ENCODE assay signal across 8 mouse cellular contexts in genomic region chr7:142094301-142095143, GRCm38 (mm10). TPM values are rescaled to one million over a fixed set of nuclear protein-coding genes. Genes with fewer than 3 reads are reported as not detected.
A peak's percentile ranks its signal among the peaks of the same experiment; 100 is the strongest.
DNase-seq lines count a peak whose midpoint lies in the region; ATAC-seq and TF ChIP-seq lines count a peak whose summit lies in the region.

No protein-coding gene starts in this region.

- no peak for TF ChIP-seq POLR2A in spleen, adult 2 months (IDR thresholded peaks at IDR 0.05; ENCODE audit: low read depth, low read length)

- peak overlapping the region; percentile 72 for H3K4me2 ChIP-seq in forebrain, embryonic 16.5 days (ENCODE audit: low read length)
- H3K4me2 ChIP-seq in kidney, embryonic 16.5 days (replicated peaks; ENCODE audit: low read depth, low read length): peak overlapping the region; percentile 98
- H3K4me2 ChIP-seq in liver, postnatal 0 days (ENCODE audit: low read depth, low read length): peak overlapping the region; percentile 88

- H3K4me3 ChIP-seq in spleen, adult 2 months (ENCODE audit: extremely low read depth, insufficient read depth, insufficient read length): peak overlapping the region; percentile 58
- H3K4me3 ChIP-seq in brown adipose tissue, adult 24 weeks (ENCODE audit: insufficient read depth, low read depth, low read length): peak overlapping the region; percentile 77
- peak overlapping the region; percentile 81 for H3K4me3 ChIP-seq in forebrain, embryonic 16.5 days (replicated peaks; ENCODE audit: low read length)
- peak overlapping the region; percentile 73 for H3K4me3 ChIP-seq in kidney, embryonic 16.5 days (ENCODE audit: low read length)
- peak overlapping the region; percentile 67 for H3K4me3 ChIP-seq in liver, postnatal 0 days (ENCODE audit: low read depth, low read length)

- H3K36me3 ChIP-seq in spleen, adult 2 months (ENCODE audit: control insufficient read depth, insufficient read depth, low read length): no peaks in the 10 kb centered on the region
- no peaks in the 10 kb centered on the region for H3K36me3 ChIP-seq in forebrain, embryonic 16.5 days (ENCODE audit: control insufficient read depth, insufficient read depth)
- H3K36me3 ChIP-seq in kidney, embryonic 16.5 days (ENCODE audit: insufficient read depth, low read length): no peaks in the 10 kb centered on the region
- H3K36me3 ChIP-seq in liver, postnatal 0 days (replicated peaks; ENCODE audit: insufficient read depth, low read length): no peaks in the 10 kb centered on the region

- H3K27ac ChIP-seq in spleen, adult 2 months (ENCODE audit: insufficient read depth, low read length): peak overlapping the region; percentile 9; the same call in 1 of the 2 replicates
- H3K27ac ChIP-seq in brown adipose tissue, adult 24 weeks (replicated peaks; ENCODE audit: low read depth, low read length): peak overlapping the region; percentile 42
- peak overlapping the region; percentile 94 for H3K27ac ChIP-seq in forebrain, embryonic 16.5 days (ENCODE audit: low read length)
- H3K27ac ChIP-seq in kidney, embryonic 16.5 days (ENCODE audit: low read length): no peak overlapping the region
- peak overlapping the region; percentile 66 for H3K27ac ChIP-seq in liver, postnatal 0 days (ENCODE audit: low read depth)

- H3K4me1 ChIP-seq in spleen, adult 2 months (ENCODE audit: control insufficient read depth, insufficient read depth, insufficient read length): no peaks in the 10 kb centered on the region; the same call in 1 of the 2 replicates
- peaks cover 3% of the 10 kb centered on the region; the same call in 1 of the 2 replicates for H3K4me1 ChIP-seq in brown adipose tissue, adult 24 weeks (ENCODE audit: control insufficient read depth, insufficient read depth, insufficient read length, low read length)
- H3K4me1 ChIP-seq in forebrain, embryonic 16.5 days (replicated peaks; ENCODE audit: control insufficient read depth, insufficient read depth, low read length): peaks cover 55% of the 10 kb centered on the region
- peaks cover 14% of the 10 kb centered on the region for H3K4me1 ChIP-seq in kidney, embryonic 16.5 days (ENCODE audit: insufficient read depth, low read length)
- H3K4me1 ChIP-seq in liver, postnatal 0 days (ENCODE audit: insufficient read depth): peaks cover 30% of the 10 kb centered on the region

- DNase-seq in spleen, adult 2 months (ENCODE audit: low read depth in 1 of 2, low spot score in 2 of 2): no peak
- DNase-seq in spleen, postnatal 14 days (ENCODE audit: low spot score in 2 of 2): no peak
- peak; percentile 55 for DNase-seq in liver, postnatal 0 days
- peak; percentile 84 for DNase-seq in right cerebral cortex, adult 18-20 months
- DNase-seq in c-Kit-positive CD71-positive TER-119-positive erythroid progenitor cells, embryonic 14.5 days (ENCODE audit: low spot score): no peak

- H3K9me3 ChIP-seq in forebrain, embryonic 16.5 days (ENCODE audit: control insufficient read depth, low read length): no peaks in the 10 kb centered on the region
- no peaks in the 10 kb centered on the region for H3K9me3 ChIP-seq in kidney, embryonic 16.5 days (ENCODE audit: low read length)
- no peaks in the 10 kb centered on the region for H3K9me3 ChIP-seq in liver, postnatal 0 days (ENCODE audit: low read length)

- no peak for TF ChIP-seq CTCF in spleen, adult 2 months (IDR thresholded peaks at IDR 0.05; ENCODE audit: extremely low read depth, insufficient read depth, insufficient read length, insufficient replicate concordance)
- TF ChIP-seq CTCF in liver, postnatal 0 days (IDR thresholded peaks at IDR 0.05; ENCODE audit: low read depth): no peak

- no peak for TF ChIP-seq EP300 in liver, postnatal 0 days (IDR thresholded peaks at IDR 0.05; ENCODE audit: low read depth)

- H3K9ac ChIP-seq in forebrain, embryonic 16.5 days (replicated peaks; ENCODE audit: low read depth, low read length): peak overlapping the region; percentile 98
- peak overlapping the region; percentile 81 for H3K9ac ChIP-seq in kidney, embryonic 16.5 days (replicated peaks; ENCODE audit: low read length)
- peak overlapping the region; percentile 84 for H3K9ac ChIP-seq in liver, postnatal 0 days (replicated peaks)

- peak; percentile 26 for ATAC-seq in forebrain, embryonic 16.5 days
- ATAC-seq in kidney, embryonic 16.5 days (ENCODE audit: low FRiP score, low TSS enrichment): peak; percentile 19; the same call in 1 of the 2 replicates
- ATAC-seq in liver, postnatal 0 days: peak; percentile 74

- WGBS in spleen, adult 2 months: 3% methylated on average over 84 of the region's 89 CpGs
- WGBS in forebrain, embryonic 16.5 days: under 1% methylated on average over 73 of the region's 89 CpGs
- under 1% methylated on average over 78 of the region's 89 CpGs for WGBS in kidney, embryonic 16.5 days
- under 1% methylated on average over 82 of the region's 89 CpGs for WGBS in liver, postnatal 0 days (ENCODE audit: insufficient replicate concordance)

- H3K27me3 ChIP-seq in spleen, adult 2 months (ENCODE audit: control insufficient read depth, insufficient read depth, low read length): peaks cover 11% of the 10 kb centered on the region
- H3K27me3 ChIP-seq in forebrain, embryonic 16.5 days (replicated peaks; ENCODE audit: control insufficient read depth, insufficient read depth, low read length): no peaks in the 10 kb centered on the region; the same call in 1 of the 2 replicates
- H3K27me3 ChIP-seq in kidney, embryonic 16.5 days (ENCODE audit: insufficient read depth, low read length): peaks cover 55% of the 10 kb centered on the region
- peaks cover 64% of the 10 kb centered on the region for H3K27me3 ChIP-seq in liver, postnatal 0 days (ENCODE audit: insufficient read depth, low read length)

RNA-seq across cellular contexts. Expression of gene Dusp8, which starts 1.1 kb away (rescaled TPM):
- polyA plus RNA-seq in spleen, adult 2 months (2012; rRNA removed): 3.5 TPM in 2 replicates
- 6.7 and 8.2 TPM in 2 replicates for polyA plus RNA-seq in brown adipose tissue, adult 24 weeks (2012; ENCODE audit: insufficient read depth, insufficient read length, missing spikeins)
- 84.9 and 98.7 TPM in 2 replicates for polyA plus RNA-seq in forebrain, embryonic 16.5 days (2015; fragmentation: Nextera tagmentation; extraction: Ambion mirVana)
- 2.4 and 2.5 TPM in 2 replicates for polyA plus RNA-seq in kidney, embryonic 16.5 days (2015; fragmentation: Nextera tagmentation; extraction: Ambion mirVana)
- polyA plus RNA-seq in liver, postnatal 0 days (2015; fragmentation: Nextera tagmentation; extraction: Ambion mirVana): 1.8 TPM in 2 replicates

RNA-seq across cellular contexts. Expression of gene Gm45618, which starts 26.0 kb away (rescaled TPM):
- polyA plus RNA-seq in spleen, adult 2 months (2012; rRNA removed): not detected in 2 replicates
- not detected in 2 replicates for polyA plus RNA-seq in brown adipose tissue, adult 24 weeks (2012; ENCODE audit: insufficient read depth, insufficient read length, missing spikeins)
- polyA plus RNA-seq in forebrain, embryonic 16.5 days (2015; fragmentation: Nextera tagmentation; extraction: Ambion mirVana): 0.34 TPM in 1 of 2 replicates, not detected in the other
- polyA plus RNA-seq in kidney, embryonic 16.5 days (2015; fragmentation: Nextera tagmentation; extraction: Ambion mirVana): not detected in 2 replicates
- polyA plus RNA-seq in liver, postnatal 0 days (2015; fragmentation: Nextera tagmentation; extraction: Ambion mirVana): not detected in 2 replicates

RNA-seq across cellular contexts. Expression of gene Mob2, which starts 33.7 kb away (rescaled TPM):
- polyA plus RNA-seq in spleen, adult 2 months (2012; rRNA removed): 26.7 and 28.2 TPM in 2 replicates
- 29.6 and 34.7 TPM in 2 replicates for polyA plus RNA-seq in brown adipose tissue, adult 24 weeks (2012; ENCODE audit: insufficient read depth, insufficient read length, missing spikeins)
- 53.2 and 54.2 TPM in 2 replicates for polyA plus RNA-seq in forebrain, embryonic 16.5 days (2015; fragmentation: Nextera tagmentation; extraction: Ambion mirVana)
- polyA plus RNA-seq in kidney, embryonic 16.5 days (2015; fragmentation: Nextera tagmentation; extraction: Ambion mirVana): 69.1 and 77.2 TPM in 2 replicates
- polyA plus RNA-seq in liver, postnatal 0 days (2015; fragmentation: Nextera tagmentation; extraction: Ambion mirVana): 38.5 and 40.8 TPM in 2 replicates

RNA-seq across cellular contexts. Expression of gene Gm39115, which starts 41.3 kb away (rescaled TPM):
- polyA plus RNA-seq in spleen, adult 2 months (2012; rRNA removed): not detected in 2 replicates
- polyA plus RNA-seq in brown adipose tissue, adult 24 weeks (2012; ENCODE audit: insufficient read depth, insufficient read length, missing spikeins): not detected in 2 replicates
- polyA plus RNA-seq in forebrain, embryonic 16.5 days (2015; fragmentation: Nextera tagmentation; extraction: Ambion mirVana): not detected in 2 replicates
- not detected in 2 replicates for polyA plus RNA-seq in kidney, embryonic 16.5 days (2015; fragmentation: Nextera tagmentation; extraction: Ambion mirVana)
- polyA plus RNA-seq in liver, postnatal 0 days (2015; fragmentation: Nextera tagmentation; extraction: Ambion mirVana): not detected in 2 replicates

RNA-seq across cellular contexts. Expression of gene Gm45337, which starts 49.9 kb away (rescaled TPM):
- not detected in 2 replicates for polyA plus RNA-seq in spleen, adult 2 months (2012; rRNA removed)
- polyA plus RNA-seq in brown adipose tissue, adult 24 weeks (2012; ENCODE audit: insufficient read depth, insufficient read length, missing spikeins): not detected in 2 replicates
- polyA plus RNA-seq in forebrain, embryonic 16.5 days (2015; fragmentation: Nextera tagmentation; extraction: Ambion mirVana): not detected in 2 replicates
- not detected in 2 replicates for polyA plus RNA-seq in kidney, embryonic 16.5 days (2015; fragmentation: Nextera tagmentation; extraction: Ambion mirVana)
- not detected in 2 replicates for polyA plus RNA-seq in liver, postnatal 0 days (2015; fragmentation: Nextera tagmentation; extraction: Ambion mirVana)

Comparison
In these comparisons a context has a peak if more than half of its experiments do, and no peak if none do; other contexts are left out.
1. DNase-seq: peak in liver, postnatal 0 days (single experiment) and right cerebral cortex, adult 18-20 months (single experiment); none in spleen, adult 2 months (0 of 2), spleen, postnatal 14 days (0 of 2) and c-Kit-positive CD71-positive TER-119-positive erythroid progenitor cells, embryonic 14.5 days (single experiment).
2. ATAC-seq: peak in every context shown above with its lines; median percentile 74 in liver, postnatal 0 days; 26 in forebrain, embryonic 16.5 days; 19 in kidney, embryonic 16.5 days.
3. Peak in every context shown above with its lines, with median percentiles within 50 percentile points of each other: H3K4me3 ChIP-seq, H3K4me2 ChIP-seq and H3K9ac ChIP-seq.